Mouse (Mus musculus) inflammation-experienced regulatory T-cells, adult 16 weeks (primary cell): Measurements from ENCODE around the gene Map3k6. TPM values are rescaled to one million over a fixed set of nuclear protein-coding genes. Genes with fewer than 3 reads are reported as not detected.

Source experiments
- polyA plus RNA-seq: library from polyadenylated mRNA; unstranded; fragments of 100-300 nt; shearing (Covaris generic); gene quantifications from one replicate; pipeline ENCODE4 v1.2.1, GENCODE M21; 2017

Gene Map3k6
- not detected for polyA plus RNA-seq

GRCm38 (mm10) chr4:133240490-133240921 is at the start of gene Map3k6:
Gene Map3k6 (plus strand): TSS chr4:133240818.

GRCm38 (mm10) chr4:133211751-133212561 is 28.7 kb upstream of the Map3k6 start, which contains the start of the genes Cd164l2 and Gpr3:
Gene Cd164l2 (plus strand): TSS chr4:133212131.
Gene Gpr3 (minus strand): TSS chr4:133212536.

GRCm38 (mm10) chr4:133262882-133263281 is 22.3 kb downstream of the Map3k6 start, which contains the start of gene Sytl1:
Gene Sytl1 (minus strand): TSS chr4:133263113.

GRCm38 (mm10) chr4:133277104-133278026 is 36.7 kb downstream of the Map3k6 start, which contains the start of gene Tmem222:
Gene Tmem222 (minus strand): TSS chr4:133277792.

Other genes with a start within 250 kb of the Map3k6 start
- gene Ahdc1, start 229.6 kb upstream of the Map3k6 start, polyA plus RNA-seq, result 6.7 TPM
- 95.9 TPM for gene Wasf2, start 110.3 kb upstream of the Map3k6 start, polyA plus RNA-seq
- not detected for gene Cd164l2, start 28.7 kb upstream of the Map3k6 start, polyA plus RNA-seq
- gene Gpr3, start 28.3 kb upstream of the Map3k6 start, polyA plus RNA-seq, result not detected
- gene Sytl1, start 22.3 kb downstream of the Map3k6 start, polyA plus RNA-seq, result 67.2 TPM
- gene Tmem222, start 37.0 kb downstream of the Map3k6 start, polyA plus RNA-seq, result 80.6 TPM
- gene Wdtc1, start 112.7 kb downstream of the Map3k6 start, polyA plus RNA-seq, result 3.8 TPM
- gene Slc9a1, start 128.9 kb downstream of the Map3k6 start, polyA plus RNA-seq, result 34.7 TPM
- gene Tent5b, start 239.3 kb downstream of the Map3k6 start, polyA plus RNA-seq, result not detected